Mouse (Mus musculus): ENCODE measurements around the gene Ern2.

The Ern2 gene

GRCm38 (mm10) chr7:122158915-122159902 is 26.8 kb downstream of the Ern2 start, which contains the start of gene Plk1:
Plk1 (plus strand) TSS chr7:122159439.
- peak; percentile 79 to 90 for DNase-seq

DNA sequence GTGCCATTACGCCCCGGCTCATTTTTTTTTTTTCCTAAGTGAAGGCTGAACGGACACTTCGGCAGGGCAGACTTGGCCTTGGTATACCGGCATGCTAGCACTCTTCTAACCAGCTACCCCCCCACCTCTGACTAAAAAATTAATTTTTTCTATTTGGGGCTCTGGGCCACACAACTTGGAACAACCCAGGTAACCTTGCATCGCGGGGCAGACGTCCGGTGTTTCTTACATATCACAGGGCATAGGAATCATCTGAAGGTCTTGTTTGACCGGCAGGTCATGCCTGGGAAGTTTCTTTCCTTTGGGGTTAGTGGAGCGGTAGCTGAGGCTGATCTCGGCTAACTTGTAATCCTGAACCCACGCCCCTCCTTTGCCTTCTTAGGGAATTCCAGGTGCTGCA is 27.5 kb downstream of the Ern2 start:
- no peak for DNase-seq

DNA sequence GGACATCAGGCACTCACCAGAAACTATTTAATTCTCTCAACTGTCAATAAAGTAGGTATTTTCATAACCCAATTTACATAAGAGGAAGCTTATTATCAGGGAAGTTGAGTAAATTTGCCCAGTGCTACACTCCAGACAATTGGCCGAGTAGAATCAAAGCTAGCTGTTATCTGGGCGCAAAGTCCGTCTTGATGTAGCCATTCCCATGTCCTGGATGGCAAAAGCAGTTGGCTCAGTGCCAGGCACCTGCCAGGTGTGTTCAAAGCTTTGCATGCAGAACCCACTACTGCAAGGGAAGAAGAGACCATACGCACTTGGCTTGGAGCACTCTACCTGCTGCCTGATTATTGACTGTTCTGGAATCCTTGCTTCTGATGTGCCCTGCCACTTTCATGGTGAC is 33.5 kb downstream of the Ern2 start:
- no peak for DNase-seq

- DNase-seq, result peak; percentile 11 to 55
These were observed 45.0 kb downstream of the Ern2 start for GRCm38 (mm10) chr7:122140991-122141390.

GRCm38 (mm10) chr7:122138190-122138589 is 47.8 kb downstream of the Ern2 start:
- DNase-seq, result no peak

- DNase-seq, result peak in 1 of 2 experiments; percentile 56
These were observed 48.9 kb downstream of the Ern2 start for GRCm38 (mm10) chr7:122137071-122137470.

- DNase-seq, result peak; percentile 21 to 63
These were observed 50.9 kb downstream of the Ern2 start for GRCm38 (mm10) chr7:122135070-122135469.

DNA sequence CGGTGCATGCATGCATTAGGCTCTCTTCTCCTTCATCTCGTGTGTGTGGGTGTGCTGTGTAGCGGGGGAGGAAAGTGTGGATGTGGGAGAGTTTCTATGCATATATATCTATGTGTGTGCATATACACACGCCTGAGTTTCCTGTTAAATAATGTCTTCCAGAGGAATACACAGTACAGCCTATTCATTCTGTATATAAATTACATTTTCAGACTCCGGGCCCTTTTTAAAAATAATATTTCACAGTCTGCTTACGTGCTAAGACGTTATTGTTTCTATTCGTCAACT is 52.7 kb downstream of the Ern2 start:
- no peak for DNase-seq

- DNase-seq, result peak; percentile 97 to 98
These were observed 53.3 kb downstream of the Ern2 start, which contains the start of the genes Palb2 and Dctn5 for GRCm38 (mm10) chr7:122132497-122133337. Palb2 (minus strand) TSS chr7:122132985. Dctn5 (plus strand) TSS chr7:122133041.

DNA sequence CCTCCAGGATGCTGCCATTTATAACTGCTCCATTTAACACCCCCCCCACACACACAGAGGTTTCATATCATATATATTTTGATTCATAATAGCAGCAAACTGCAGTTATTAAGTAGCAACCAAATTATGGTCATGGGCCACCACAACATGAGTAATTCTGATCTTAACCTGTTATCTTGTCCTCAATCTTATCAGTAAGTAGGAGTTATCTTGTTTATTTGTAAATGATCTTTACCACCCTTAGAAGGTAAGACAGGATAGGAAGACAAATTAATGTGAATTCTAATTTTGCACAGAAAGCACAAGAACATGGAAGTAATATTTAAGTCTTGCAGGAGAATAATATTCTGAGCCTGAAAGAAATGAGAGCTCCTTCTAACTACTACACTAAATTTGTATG is 54.2 kb downstream of the Ern2 start:
- no peak for DNase-seq

- peak in 1 of 2 experiments; percentile 73 for DNase-seq
These were observed 59.1 kb downstream of the Ern2 start for GRCm38 (mm10) chr7:122126946-122127345.

- DNase-seq, result peak in 1 of 2 experiments; percentile 24
These were observed 60.4 kb downstream of the Ern2 start for GRCm38 (mm10) chr7:122125636-122126035.

DNA sequence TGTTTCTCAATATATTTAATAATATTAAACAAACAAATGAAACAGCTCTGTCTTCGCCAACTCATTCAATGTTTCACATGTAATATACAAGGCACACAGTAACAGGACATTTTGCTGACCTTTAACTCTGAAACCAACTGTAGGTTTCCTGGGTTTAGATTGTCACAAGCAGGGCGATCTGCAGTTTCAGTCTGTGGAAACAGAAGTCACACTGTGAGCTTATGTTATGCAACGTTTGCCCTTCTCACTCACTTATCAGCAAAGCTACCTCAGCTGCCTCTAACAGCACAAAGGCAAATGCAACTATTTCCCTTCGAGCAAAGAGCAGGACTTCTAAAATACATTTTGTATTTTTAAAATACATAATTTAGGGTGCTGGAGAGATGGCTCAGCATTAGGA is 62.5 kb downstream of the Ern2 start:
- no peak for DNase-seq
